Mouse (Mus musculus) urinary bladder, postnatal 25 days (tissue): ENCODE measurements around the gene Ercc2.
A peak's percentile ranks its signal among the peaks of the same experiment; 100 is the strongest.

Experiments used
- DNase-seq: peaks from one replicate; pipeline ENCODE4 v3.0.0; 2022; ENCODE audit warnings: low spot score

Gene Ercc2

GRCm38 (mm10) chr7:19359892-19360641, 21.7 kb upstream of the Ercc2 start:
- peak; percentile 80 for DNase-seq

- DNase-seq = peak; percentile 81
These were observed 20.9 kb upstream of the Ercc2 start for GRCm38 (mm10) chr7:19360944-19361343.

GRCm38 (mm10) chr7:19361720-19362119, 20.1 kb upstream of the Ercc2 start:
- peak; percentile 93 for DNase-seq

- no peak for DNase-seq
These were observed 19.5 kb upstream of the Ercc2 start for GRCm38 (mm10) chr7:19362276-19362675.

GRCm38 (mm10) chr7:19363881-19364280, 17.9 kb upstream of the Ercc2 start:
- peak; percentile 88 for DNase-seq

- DNase-seq = peak; percentile 54
These were observed 16.4 kb upstream of the Ercc2 start for GRCm38 (mm10) chr7:19365376-19365775.

GRCm38 (mm10) chr7:19368380-19368779, 13.4 kb upstream of the Ercc2 start:
- DNase-seq = no peak

- DNase-seq = peak; percentile 43
These were observed 11.9 kb upstream of the Ercc2 start for GRCm38 (mm10) chr7:19369823-19370425.

GRCm38 (mm10) chr7:19373367-19373766, 8.4 kb upstream of the Ercc2 start:
- DNase-seq = no peak

- DNase-seq = no peak
These were observed 6.4 kb upstream of the Ercc2 start for GRCm38 (mm10) chr7:19375368-19375767.

- DNase-seq = no peak
These were observed 5.8 kb upstream of the Ercc2 start for GRCm38 (mm10) chr7:19376019-19376418.

GRCm38 (mm10) chr7:19378049-19378448, 3.8 kb upstream of the Ercc2 start:
- DNase-seq = no peak

GRCm38 (mm10) chr7:19382166-19382541, 344 bp downstream of the Ercc2 start:
- no peak for DNase-seq

GRCm38 (mm10) chr7:19383708-19384107, 1.9 kb downstream of the Ercc2 start:
- DNase-seq = no peak

GRCm38 (mm10) chr7:19388699-19389413, 7.0 kb downstream of the Ercc2 start:
- no peak for DNase-seq

GRCm38 (mm10) chr7:19394484-19394883, 12.7 kb downstream of the Ercc2 start:
- DNase-seq = no peak

GRCm38 (mm10) chr7:19399496-19400280, 17.9 kb downstream of the Ercc2 start:
- DNase-seq = peak; percentile 61

GRCm38 (mm10) chr7:19400946-19401345, 19.1 kb downstream of the Ercc2 start:
- DNase-seq = no peak

GRCm38 (mm10) chr7:19402535-19403112, 20.8 kb downstream of the Ercc2 start:
- DNase-seq = no peak

GRCm38 (mm10) chr7:19403731-19404296, 22.0 kb downstream of the Ercc2 start, which contains the start of gene Klc3:
Gene Klc3 (minus strand): TSS chr7:19404104.
- DNase-seq = peak; percentile 67

- no peak for DNase-seq
These were observed 22.7 kb downstream of the Ercc2 start, which contains the start of gene Ckm for GRCm38 (mm10) chr7:19404476-19404875. Gene Ckm (plus strand): TSS chr7:19404776.
